Mouse (Mus musculus): ENCODE data around the gene Zeb2. TPM values are rescaled to one million over a fixed set of nuclear protein-coding genes. Genes with fewer than 3 reads are reported as not detected.

Gene Zeb2
- polyA plus RNA-seq, 1 experiment = 6.5 TPM

DNA sequence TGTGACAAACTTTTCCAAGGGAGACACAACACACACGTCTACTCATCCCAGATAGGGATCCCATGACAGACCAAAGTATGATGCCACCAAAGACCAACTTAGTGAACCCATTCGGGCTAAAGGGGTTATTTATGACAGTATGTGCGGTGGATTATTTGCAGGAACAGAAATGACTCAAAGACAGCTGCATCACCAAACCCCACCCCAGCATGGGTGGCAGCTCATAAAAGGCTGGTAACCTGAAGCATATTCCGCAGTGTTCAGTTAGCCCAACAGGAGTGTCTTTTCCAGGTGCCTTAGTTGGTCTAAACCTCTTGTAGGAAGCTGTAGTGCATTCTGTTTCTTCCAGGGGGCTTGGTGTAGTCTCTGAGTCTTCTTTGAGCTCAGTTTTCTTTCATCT, 16.0 kb upstream of the Zeb2 start:
- H3K27ac ChIP-seq (ENCODE audit: control insufficient read depth, insufficient read depth, low read length) = no peak overlapping the region
- WGBS = 96% methylated on average over 4 of the region's 4 CpGs
- no peak for DNase-seq
- no peaks in the 10 kb centered on the region for H3K4me1 ChIP-seq (replicated peaks; ENCODE audit: control insufficient read depth, insufficient read depth, low read length)
- H3K4me3 ChIP-seq (ENCODE audit: control insufficient read depth, insufficient read depth, low read length) = no peak overlapping the region
- no peak for TF ChIP-seq POLR2A (IDR thresholded peaks at IDR 0.05; ENCODE audit: control insufficient read depth, extremely low read depth, insufficient read depth, low read length, poor library complexity)
- no peak for TF ChIP-seq CTCF (IDR thresholded peaks at IDR 0.05; ENCODE audit: borderline replicate concordance, control insufficient read depth, extremely low read depth, insufficient read depth, low read length, poor library complexity)
- H3K27me3 ChIP-seq (ENCODE audit: control insufficient read depth, insufficient read depth, low read length) = no peaks in the 10 kb centered on the region
- H3K36me3 ChIP-seq (ENCODE audit: control insufficient read depth, insufficient read depth, low read length) = no peaks in the 10 kb centered on the region

DNA sequence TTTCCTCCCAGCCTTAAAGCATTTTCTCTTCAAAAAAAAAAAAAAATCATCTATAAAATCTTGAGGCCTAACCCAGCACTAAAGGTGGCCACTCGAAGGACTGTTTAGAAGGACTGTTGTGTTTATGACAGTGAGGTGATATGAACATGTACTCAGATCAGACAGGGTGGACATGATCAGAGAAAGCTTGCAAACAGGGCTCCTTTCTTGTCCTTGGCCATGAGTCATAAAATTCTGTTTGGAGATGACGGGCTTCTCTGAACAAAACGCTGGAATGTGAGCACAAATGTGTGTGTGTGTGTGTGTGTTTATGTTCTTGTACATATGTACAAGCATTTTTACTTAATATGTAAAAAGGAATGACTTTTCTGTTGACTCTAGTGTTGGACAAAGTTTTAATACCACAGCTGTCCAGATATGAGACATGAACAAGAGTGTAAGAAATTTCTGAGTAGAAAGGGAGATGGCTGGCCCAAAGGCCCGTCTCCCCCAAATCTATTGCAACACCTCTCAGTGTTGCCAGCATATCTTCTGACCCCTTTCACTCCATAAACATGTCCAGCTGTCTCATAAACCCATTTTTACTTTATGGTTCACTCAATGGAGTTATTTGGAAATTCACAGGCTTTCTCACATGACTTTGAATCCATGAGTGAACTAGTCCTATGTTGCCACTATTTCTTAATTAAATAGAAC, 13.4 kb upstream of the Zeb2 start:
- Histone ChIP-seq H3K36me3 (ENCODE audit: control insufficient read depth, insufficient read depth, low read length) (no peaks in the 10 kb centered on the region), H3K27ac (ENCODE audit: control insufficient read depth, insufficient read depth, low read length) (no peak overlapping the region), H3K4me1 (replicated peaks; ENCODE audit: control insufficient read depth, insufficient read depth, low read length) (no peaks in the 10 kb centered on the region), H3K27me3 (ENCODE audit: control insufficient read depth, insufficient read depth, low read length) (no peaks in the 10 kb centered on the region), H3K4me3 (ENCODE audit: control insufficient read depth, insufficient read depth, low read length) (no peak overlapping the region)
- DNase-seq = no peak
- WGBS = 93% methylated on average over 4 of the region's 4 CpGs
- TF ChIP-seq CTCF (IDR thresholded peaks at IDR 0.05; ENCODE audit: borderline replicate concordance, control insufficient read depth, extremely low read depth, insufficient read depth, low read length, poor library complexity) (no peak), POLR2A (IDR thresholded peaks at IDR 0.05; ENCODE audit: control insufficient read depth, extremely low read depth, insufficient read depth, low read length, poor library complexity) (no peak)

DNA sequence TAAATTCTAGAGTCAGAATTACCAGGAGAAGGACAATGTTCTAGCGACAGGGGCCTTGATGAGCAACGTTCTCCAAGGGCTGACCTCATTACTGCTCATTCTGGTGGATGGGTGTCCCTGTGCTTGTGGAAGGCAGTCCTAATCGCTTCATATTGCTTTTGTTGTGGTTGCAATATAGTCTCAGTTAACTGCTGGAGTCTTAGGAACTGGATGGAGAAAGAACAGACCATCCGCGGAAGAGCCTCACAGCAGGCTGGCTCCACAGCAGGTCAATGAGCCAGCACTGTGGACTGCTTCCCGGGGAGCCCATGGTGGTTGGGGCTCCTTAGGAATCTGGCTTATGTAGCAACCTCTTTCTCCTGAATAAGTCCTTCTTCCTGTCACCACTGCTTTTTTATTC, 12.4 kb upstream of the Zeb2 start:
- Histone ChIP-seq H3K27me3 (ENCODE audit: control insufficient read depth, insufficient read depth, low read length) (no peaks in the 10 kb centered on the region), H3K36me3 (ENCODE audit: control insufficient read depth, insufficient read depth, low read length) (no peaks in the 10 kb centered on the region), H3K27ac (ENCODE audit: control insufficient read depth, insufficient read depth, low read length) (no peak overlapping the region), H3K4me3 (ENCODE audit: control insufficient read depth, insufficient read depth, low read length) (no peak overlapping the region), H3K4me1 (replicated peaks; ENCODE audit: control insufficient read depth, insufficient read depth, low read length) (no peaks in the 10 kb centered on the region)
- TF ChIP-seq POLR2A (IDR thresholded peaks at IDR 0.05; ENCODE audit: control insufficient read depth, extremely low read depth, insufficient read depth, low read length, poor library complexity) (no peak), CTCF (IDR thresholded peaks at IDR 0.05; ENCODE audit: borderline replicate concordance, control insufficient read depth, extremely low read depth, insufficient read depth, low read length, poor library complexity) (no peak)
- 97% methylated on average over 6 of the region's 6 CpGs for WGBS
- no peak for DNase-seq

DNA sequence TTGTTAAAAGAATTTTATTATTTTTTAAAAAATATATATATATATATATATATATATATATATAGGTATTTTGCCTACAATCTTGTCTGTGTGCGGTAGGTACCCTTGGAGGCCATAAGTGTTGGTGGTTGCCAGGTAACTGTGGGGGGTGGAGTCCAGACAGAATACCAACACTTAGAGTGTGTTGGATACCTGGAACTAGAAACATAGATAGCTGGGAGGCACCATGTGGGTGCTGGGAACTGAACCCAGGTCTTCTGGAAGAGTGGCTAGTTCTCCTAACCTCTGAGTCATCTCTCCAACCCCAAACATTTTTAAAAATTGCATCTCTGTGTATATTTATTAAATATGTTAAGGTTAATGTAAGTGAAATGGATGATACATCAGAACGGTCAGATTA, 11.5 kb upstream of the Zeb2 start:
- H3K4me3 ChIP-seq (ENCODE audit: control insufficient read depth, insufficient read depth, low read length) = no peak overlapping the region
- DNase-seq = no peak
- no peak overlapping the region for H3K27ac ChIP-seq (ENCODE audit: control insufficient read depth, insufficient read depth, low read length)
- H3K27me3 ChIP-seq (ENCODE audit: control insufficient read depth, insufficient read depth, low read length) = no peaks in the 10 kb centered on the region
- 93% methylated on average over 2 of the region's 2 CpGs for WGBS
- H3K36me3 ChIP-seq (ENCODE audit: control insufficient read depth, insufficient read depth, low read length) = no peaks in the 10 kb centered on the region
- TF ChIP-seq CTCF (IDR thresholded peaks at IDR 0.05; ENCODE audit: borderline replicate concordance, control insufficient read depth, extremely low read depth, insufficient read depth, low read length, poor library complexity) = no peak
- TF ChIP-seq POLR2A (IDR thresholded peaks at IDR 0.05; ENCODE audit: control insufficient read depth, extremely low read depth, insufficient read depth, low read length, poor library complexity) = no peak
- no peaks in the 10 kb centered on the region for H3K4me1 ChIP-seq (replicated peaks; ENCODE audit: control insufficient read depth, insufficient read depth, low read length)

DNA sequence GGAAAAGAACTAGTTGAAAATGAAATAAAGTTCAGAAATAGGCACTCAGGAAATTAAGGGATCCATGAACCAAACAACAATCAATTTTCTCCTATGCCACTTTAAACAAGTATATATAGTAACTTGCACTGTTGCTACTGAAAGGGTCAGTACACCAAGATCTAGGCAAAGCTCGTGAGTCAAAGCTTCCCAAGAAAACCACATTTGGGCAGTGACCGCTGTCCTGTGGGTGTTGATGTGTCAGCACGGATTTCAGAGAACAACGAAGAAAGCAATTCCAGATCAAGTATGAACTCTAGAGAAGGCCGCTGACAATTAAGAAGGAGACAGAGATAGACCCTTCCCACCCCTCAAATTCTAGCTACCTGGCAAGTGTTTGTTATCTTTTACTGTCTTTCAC, 9.2 kb upstream of the Zeb2 start:
- H3K36me3 ChIP-seq (ENCODE audit: control insufficient read depth, insufficient read depth, low read length) = no peaks in the 10 kb centered on the region
- H3K4me3 ChIP-seq (ENCODE audit: control insufficient read depth, insufficient read depth, low read length) = no peak overlapping the region
- no peak for DNase-seq
- H3K27me3 ChIP-seq (ENCODE audit: control insufficient read depth, insufficient read depth, low read length) = no peaks in the 10 kb centered on the region
- WGBS = 94% methylated on average over 5 of the region's 5 CpGs
- no peaks in the 10 kb centered on the region for H3K4me1 ChIP-seq (replicated peaks; ENCODE audit: control insufficient read depth, insufficient read depth, low read length)
- TF ChIP-seq CTCF (IDR thresholded peaks at IDR 0.05; ENCODE audit: borderline replicate concordance, control insufficient read depth, extremely low read depth, insufficient read depth, low read length, poor library complexity) (no peak), POLR2A (IDR thresholded peaks at IDR 0.05; ENCODE audit: control insufficient read depth, extremely low read depth, insufficient read depth, low read length, poor library complexity) (no peak)
- no peak overlapping the region for H3K27ac ChIP-seq (ENCODE audit: control insufficient read depth, insufficient read depth, low read length)

DNA sequence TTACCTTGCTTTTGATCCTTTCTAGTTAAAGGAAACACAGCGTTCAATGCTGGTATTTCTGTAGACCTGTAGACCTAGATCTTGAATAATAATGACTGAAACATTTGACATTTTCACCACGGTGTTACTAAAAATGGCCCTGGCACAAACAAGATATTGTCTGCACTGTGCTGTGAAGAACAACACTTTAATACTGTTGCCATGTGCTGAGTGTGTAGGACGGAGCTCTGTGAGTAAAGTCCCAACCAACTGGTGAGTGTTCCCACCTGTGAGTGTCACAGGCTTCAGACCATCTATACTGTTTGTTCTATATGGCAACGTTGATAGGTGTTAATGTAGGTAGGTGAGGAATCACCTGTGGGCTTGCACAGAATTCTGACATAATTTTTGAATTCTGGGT, 8.0 kb upstream of the Zeb2 start:
- no peak for TF ChIP-seq CTCF (IDR thresholded peaks at IDR 0.05; ENCODE audit: borderline replicate concordance, control insufficient read depth, extremely low read depth, insufficient read depth, low read length, poor library complexity)
- no peak for TF ChIP-seq POLR2A (IDR thresholded peaks at IDR 0.05; ENCODE audit: control insufficient read depth, extremely low read depth, insufficient read depth, low read length, poor library complexity)
- no peaks in the 10 kb centered on the region for H3K4me1 ChIP-seq (replicated peaks; ENCODE audit: control insufficient read depth, insufficient read depth, low read length)

DNA sequence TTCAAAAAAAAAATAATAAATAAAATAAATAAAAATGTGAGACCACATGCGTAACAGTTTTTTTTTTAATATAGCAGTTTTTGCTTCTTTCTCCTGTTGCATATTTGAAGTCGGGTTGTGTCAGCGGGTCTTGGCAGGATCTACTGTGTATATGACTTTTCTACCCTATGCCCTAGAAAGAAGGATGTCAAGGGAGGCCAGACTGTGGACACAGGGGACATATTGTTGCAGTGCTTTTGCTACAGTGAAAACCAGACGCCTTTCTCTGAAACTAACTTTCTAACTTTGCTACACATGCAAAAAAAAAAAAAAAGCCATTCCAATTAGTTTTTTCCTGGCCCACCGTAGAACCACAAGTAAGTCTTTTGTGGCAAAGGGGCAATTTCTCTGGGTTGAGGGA, 6.3 kb upstream of the Zeb2 start:
- DNase-seq = no peak
- H3K27ac ChIP-seq (ENCODE audit: control insufficient read depth, insufficient read depth, low read length) = no peak overlapping the region
- H3K4me3 ChIP-seq (ENCODE audit: control insufficient read depth, insufficient read depth, low read length) = no peak overlapping the region
- H3K27me3 ChIP-seq (ENCODE audit: control insufficient read depth, insufficient read depth, low read length) = no peaks in the 10 kb centered on the region
- WGBS = 93% methylated on average over 5 of the region's 5 CpGs
- TF ChIP-seq CTCF (IDR thresholded peaks at IDR 0.05; ENCODE audit: borderline replicate concordance, control insufficient read depth, extremely low read depth, insufficient read depth, low read length, poor library complexity) (no peak), POLR2A (IDR thresholded peaks at IDR 0.05; ENCODE audit: control insufficient read depth, extremely low read depth, insufficient read depth, low read length, poor library complexity) (no peak)
- no peaks in the 10 kb centered on the region for H3K36me3 ChIP-seq (ENCODE audit: control insufficient read depth, insufficient read depth, low read length)
- no peaks in the 10 kb centered on the region for H3K4me1 ChIP-seq (replicated peaks; ENCODE audit: control insufficient read depth, insufficient read depth, low read length)

More for the DNA sequence above, 8.0 kb upstream of the Zeb2 start:
- Histone ChIP-seq H3K36me3 (ENCODE audit: control insufficient read depth, insufficient read depth, low read length) (no peaks in the 10 kb centered on the region), H3K27ac (ENCODE audit: control insufficient read depth, insufficient read depth, low read length) (no peak overlapping the region), H3K4me3 (ENCODE audit: control insufficient read depth, insufficient read depth, low read length) (no peak overlapping the region), H3K27me3 (ENCODE audit: control insufficient read depth, insufficient read depth, low read length) (no peaks in the 10 kb centered on the region)
- 89% methylated on average over 4 of the region's 4 CpGs for WGBS
- DNase-seq = no peak

Data from thymus, adult 2 months (tissue).